Mouse (Mus musculus): ENCODE data around the gene Khdrbs1.

DNA sequence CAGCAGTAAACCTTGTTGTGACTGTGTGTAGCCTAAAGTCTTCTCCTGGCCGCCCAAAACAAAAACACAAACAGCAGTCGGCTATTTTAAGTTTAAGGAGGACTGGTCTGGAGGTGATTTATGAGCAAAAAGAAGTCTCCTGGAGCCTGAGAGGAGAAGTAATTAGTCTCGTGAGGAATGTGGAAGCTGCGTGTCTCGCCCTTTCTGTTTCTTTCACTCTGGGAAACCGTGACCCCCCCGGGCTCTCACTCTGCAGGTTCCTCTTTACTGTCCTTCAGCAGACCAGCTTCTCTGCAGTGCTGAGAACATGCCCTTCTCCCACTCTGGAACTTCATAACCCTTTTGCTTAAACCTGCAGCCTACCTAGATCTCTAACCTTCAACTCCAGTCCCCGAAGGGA is 46.6 kb upstream of the Khdrbs1 start:
- TF ChIP-seq POLR2A (IDR thresholded peaks at IDR 0.05; ENCODE audit: insufficient read depth, low read depth, low read length): no peak
- TF ChIP-seq CTCF (IDR thresholded peaks at IDR 0.05; ENCODE audit: insufficient read depth, low read depth, low read length): no peak

Data from olfactory bulb, adult 2 months (tissue).